Mouse (Mus musculus): Measurements from ENCODE around the gene Dtymk.

Gene Dtymk

DNA sequence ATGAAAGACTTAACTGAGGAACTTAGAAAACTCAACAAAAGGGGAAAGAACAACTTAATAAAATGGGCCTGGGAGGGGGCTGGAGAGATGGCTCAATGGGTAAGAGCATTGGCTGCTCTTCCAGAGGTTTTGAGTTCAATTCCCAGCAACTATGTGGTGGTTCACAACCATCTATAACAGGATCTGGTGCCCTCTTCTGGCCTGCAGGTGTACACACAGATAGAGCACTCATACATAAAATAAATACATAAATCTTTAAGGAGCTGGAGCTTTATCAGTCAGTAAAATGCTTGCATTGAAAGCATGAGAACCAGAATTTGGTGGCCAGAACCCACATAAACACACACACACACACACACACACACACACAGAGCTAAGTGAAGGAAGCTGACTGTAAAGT is 58.8 kb downstream of the Dtymk start:
- DNase-seq (ENCODE audit: low spot score in 2 of 2), result peak in 1 of 2 experiments; percentile 44
